Mouse (Mus musculus) stomach, embryonic 16.5 days (tissue): ENCODE results near the gene Mipol1. TPM values are rescaled to one million over a fixed set of nuclear protein-coding genes. Genes with fewer than 3 reads are reported as not detected.
A peak's percentile ranks its signal among the peaks of the same experiment; 100 is the strongest.

ENCODE experiments used
- ATAC-seq: fragments of 200-750 bp; cut with Nextera tagmentation; 2 replicates; pipeline ENCODE4 v1.8.0; 2017; ENCODE audit warnings: moderate number of reproducible peaks, moderate TSS enrichment; ENCODE audit not compliant: insufficient read depth, low FRiP score
- H3K27ac ChIP-seq: fragments of 300-500 bp; sonication (generic); 2 replicates; pipeline ENCODE4 v1.5.1; 2014; ENCODE audit warnings: low read length
- H3K27me3 ChIP-seq: fragments of 300-500 bp; sonication (generic); 2 replicates; pipeline ENCODE4 v1.6.1; 2014; ENCODE audit warnings: low read length, control low read depth, mixed read lengths; ENCODE audit not compliant: control insufficient read depth, insufficient read depth
- H3K36me3 ChIP-seq: fragments of 300-500 bp; sonication (generic); 2 replicates; pipeline ENCODE4 v1.6.1; 2014; ENCODE audit warnings: low read length; ENCODE audit not compliant: control insufficient read depth, insufficient read depth
- H3K4me1 ChIP-seq: fragments of 300-500 bp; sonication (generic); 2 replicates; pipeline ENCODE4 v1.6.1; 2014; ENCODE audit warnings: low read length, control low read depth, mixed read lengths; ENCODE audit not compliant: control insufficient read depth, insufficient read depth
- H3K4me2 ChIP-seq: fragments of 300-500 bp; sonication (generic); 2 replicates; pipeline ENCODE4 v1.6.1; 2014; ENCODE audit warnings: low read depth, low read length, mixed read lengths
- H3K4me3 ChIP-seq: fragments of 300-500 bp; sonication (generic); replicated peaks from 2 replicates; pipeline ENCODE4 v1.5.1; 2014; ENCODE audit warnings: mild to moderate bottlenecking, low read length
- H3K9ac ChIP-seq: fragments of 300-500 bp; sonication (generic); 2 replicates; pipeline ENCODE4 v1.6.1; 2014; ENCODE audit warnings: low read length
- H3K9me3 ChIP-seq: fragments of 300-500 bp; sonication (generic); replicated peaks from 2 replicates; pipeline ENCODE4 v1.6.1; 2016; ENCODE audit warnings: low read length, control low read depth; ENCODE audit not compliant: control insufficient read depth
- WGBS: fragments of 180-500 bp; shearing (Covaris S2); extraction: QIAGEN DNeasy Blood & Tissue Kit; methylation state at CpG from one replicate; pipeline ENCODE4 v1.1.7; 2014; 5-methylcytosine and 5-hydroxymethylcytosine counted together
- polyA plus RNA-seq: library from polyadenylated mRNA; unstranded; fragments of >200 nt; fragmentation: Nextera tagmentation; extraction: Ambion mirVana; gene quantifications from 2 replicates; pipeline ENCODE4 v1.2.1, GENCODE M21; 2015

Gene Mipol1
- polyA plus RNA-seq, 1 experiment from 2014 or later: 11.1 TPM

GRCm38 (mm10) chr12:57227776-57228175, 2.5 kb upstream of the Mipol1 start:
- Histone ChIP-seq H3K9ac (no peak overlapping the region), H3K36me3 (no peaks in the 10 kb centered on the region), H3K4me2 (no peak overlapping the region), H3K4me3 (no peak overlapping the region), H3K27me3 (no peaks in the 10 kb centered on the region), H3K4me1 (peaks cover 8% of the 10 kb centered on the region; the same call in 1 of the 2 replicates), H3K27ac (no peak overlapping the region), H3K9me3 (no peaks in the 10 kb centered on the region)
- ATAC-seq: no peak
- WGBS: 74% methylated on average over 3 of the region's 8 CpGs

- H3K9ac ChIP-seq: peak overlapping the region; percentile 89
- H3K27ac ChIP-seq: peak overlapping the region; percentile 83
- no peak for ATAC-seq
- peaks cover 9% of the 10 kb centered on the region; the same call in 1 of the 2 replicates for H3K4me1 ChIP-seq
- H3K36me3 ChIP-seq: no peaks in the 10 kb centered on the region
- WGBS: 19% methylated on average over 4 of the region's 4 CpGs
- peak overlapping the region; percentile 85 for H3K4me3 ChIP-seq
- peak overlapping the region; percentile 72 for H3K4me2 ChIP-seq
- no peaks in the 10 kb centered on the region for H3K27me3 ChIP-seq
- no peaks in the 10 kb centered on the region for H3K9me3 ChIP-seq
Measured at GRCm38 (mm10) chr12:57229703-57230102, 524 bp upstream of the Mipol1 start.

- Histone ChIP-seq H3K36me3 (no peaks in the 10 kb centered on the region), H3K9ac (peak overlapping the region; percentile 89), H3K4me1 (peaks cover 14% of the 10 kb centered on the region), H3K27ac (no peak overlapping the region), H3K27me3 (no peaks in the 10 kb centered on the region), H3K4me2 (peak overlapping the region; percentile 59), H3K4me3 (peak overlapping the region; percentile 85), H3K9me3 (no peaks in the 10 kb centered on the region)
- 57% methylated on average over 14 of the region's 14 CpGs for WGBS
- ATAC-seq: no peak
Measured at GRCm38 (mm10) chr12:57231085-57231875, 1.1 kb downstream of the Mipol1 start.

- Histone ChIP-seq H3K4me2 (no peak overlapping the region), H3K9me3 (0 out of 2 replicates have a peak, but pooled peaks cover 3% of the 10 kb centered on the region), H3K27ac (no peak overlapping the region), H3K27me3 (no peaks in the 10 kb centered on the region), H3K9ac (no peak overlapping the region), H3K36me3 (peaks cover 3% of the 10 kb centered on the region), H3K4me1 (peaks cover 14% of the 10 kb centered on the region), H3K4me3 (no peak overlapping the region)
- ATAC-seq: no peak
- WGBS: 84% methylated on average over 5 of the region's 5 CpGs
Measured at GRCm38 (mm10) chr12:57233386-57233785, 3.2 kb downstream of the Mipol1 start.

GRCm38 (mm10) chr12:57243671-57244495, 13.7 kb downstream of the Mipol1 start:
- Histone ChIP-seq H3K4me2 (no peak overlapping the region), H3K4me3 (no peak overlapping the region), H3K27ac (no peak overlapping the region), H3K9me3 (no peaks in the 10 kb centered on the region), H3K9ac (no peak overlapping the region), H3K36me3 (peaks cover 7% of the 10 kb centered on the region), H3K4me1 (no peaks in the 10 kb centered on the region), H3K27me3 (no peaks in the 10 kb centered on the region)
- WGBS: 84% methylated on average over 5 of the region's 5 CpGs
- ATAC-seq: no peak

- WGBS: 50% methylated on average over 2 of the region's 2 CpGs
- Histone ChIP-seq H3K27ac (no peak overlapping the region), H3K27me3 (no peaks in the 10 kb centered on the region), H3K36me3 (no peaks in the 10 kb centered on the region), H3K9ac (no peak overlapping the region), H3K4me2 (no peak overlapping the region), H3K9me3 (no peaks in the 10 kb centered on the region), H3K4me3 (no peak overlapping the region), H3K4me1 (no peaks in the 10 kb centered on the region)
- ATAC-seq: no peak
Measured at GRCm38 (mm10) chr12:57258572-57258971, 28.3 kb downstream of the Mipol1 start.

GRCm38 (mm10) chr12:57275456-57275855, 45.2 kb downstream of the Mipol1 start:
- Histone ChIP-seq H3K27ac (no peak overlapping the region), H3K9ac (no peak overlapping the region), H3K4me3 (no peak overlapping the region), H3K27me3 (no peaks in the 10 kb centered on the region), H3K4me2 (no peak overlapping the region), H3K4me1 (no peaks in the 10 kb centered on the region), H3K36me3 (no peaks in the 10 kb centered on the region), H3K9me3 (no peaks in the 10 kb centered on the region)
- no peak for ATAC-seq
- WGBS: 58% methylated on average over 1 of the region's 1 CpGs

- 49% methylated on average over 3 of the region's 3 CpGs for WGBS
- Histone ChIP-seq H3K27me3 (no peaks in the 10 kb centered on the region), H3K4me1 (no peaks in the 10 kb centered on the region), H3K9me3 (no peaks in the 10 kb centered on the region), H3K36me3 (no peaks in the 10 kb centered on the region), H3K4me3 (no peak overlapping the region), H3K27ac (no peak overlapping the region), H3K4me2 (no peak overlapping the region), H3K9ac (no peak overlapping the region)
- no peak for ATAC-seq
Measured at GRCm38 (mm10) chr12:57281155-57282114, 51.2 kb downstream of the Mipol1 start.
